Mouse (Mus musculus): Measurements from ENCODE around the gene Creb3l2.
"Not testable (repeated sequence)": the region's sequence is repeated elsewhere in the genome, so short reads cannot be mapped to it uniquely, and the experiment has no call there.

DNA sequence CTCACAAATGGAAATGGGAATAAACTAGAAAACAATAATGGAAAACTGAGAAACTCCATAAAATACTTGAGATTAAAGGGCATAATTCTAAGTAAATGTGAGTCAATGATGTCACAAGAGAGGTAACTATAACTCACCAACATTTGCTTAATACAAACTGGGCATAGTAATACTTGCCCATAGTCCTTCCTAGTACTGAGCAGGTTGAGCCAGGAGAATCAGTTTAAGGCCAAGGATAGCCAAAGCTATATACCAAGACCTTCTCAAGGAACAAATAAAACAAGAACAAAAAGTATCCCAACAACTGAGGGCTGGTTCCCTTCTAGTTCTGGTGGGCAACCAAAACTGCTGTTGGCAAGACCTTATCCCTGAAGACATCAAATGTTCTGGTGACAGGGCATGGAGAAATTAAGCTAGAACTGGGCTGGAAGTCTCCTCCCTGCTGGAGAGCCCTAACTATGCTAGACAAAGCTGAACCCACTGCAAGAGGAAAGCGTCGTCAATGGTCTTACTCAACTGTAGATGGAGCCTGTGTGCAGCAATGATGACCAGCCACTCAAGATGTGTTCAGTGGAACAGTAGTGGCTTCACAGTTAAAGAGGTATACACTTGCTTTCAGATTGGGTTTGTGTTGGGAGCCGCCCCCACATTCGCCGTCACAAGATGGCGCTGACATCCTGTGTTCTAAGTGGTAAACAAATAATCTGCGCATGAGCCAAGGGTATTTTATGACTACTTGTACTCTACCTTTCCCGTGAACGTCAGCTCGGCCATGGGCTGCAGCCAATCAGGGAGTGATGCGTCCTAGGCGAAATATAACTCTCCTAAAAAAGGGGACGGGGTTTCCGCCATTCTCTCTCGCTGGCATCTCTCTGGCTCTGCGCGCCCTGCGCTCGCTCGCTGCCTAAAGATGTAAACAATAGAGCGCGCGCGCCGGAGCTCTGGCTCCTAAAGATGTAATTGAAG is 21.9 kb upstream of the Creb3l2 start:
- not testable (repeated sequence) for TF ChIP-seq CTCF (IDR thresholded peaks at IDR 0.05; ENCODE audit: control insufficient read depth, insufficient read depth, insufficient read length); MYOD1 (IDR thresholded peaks at IDR 0.05; ENCODE audit: control insufficient read depth, insufficient read length, low read depth); MAX (IDR thresholded peaks at IDR 0.05); MYOG (IDR thresholded peaks at IDR 0.05; ENCODE audit: control insufficient read depth, extremely low read depth, insufficient read length)
